Mouse (Mus musculus) midbrain, embryonic 11.5 days (tissue): ENCODE data around the gene Zfp827. TPM values are rescaled to one million over a fixed set of nuclear protein-coding genes. Genes with fewer than 3 reads are reported as not detected.

Experiments
- polyA plus RNA-seq: library from polyadenylated mRNA; unstranded; fragments of >200 nt; fragmentation: Nextera tagmentation; extraction: Ambion mirVana; gene quantifications from 2 replicates; pipeline ENCODE4 v1.2.1, GENCODE M21; 2014

Zfp827 gene
- polyA plus RNA-seq, 1 experiment from 2014 or later, result 9.5 TPM

Other genes starting within 250 kb of the Zfp827 start
- 237 and 253 TPM in 2 replicates for gene Lsm6, start 207.3 kb upstream of the Zfp827 start, polyA plus RNA-seq
- gene 1700011L22Rik, start 220.1 kb downstream of the Zfp827 start, polyA plus RNA-seq, result not detected in 2 replicates